Mouse (Mus musculus) limb, embryonic 14.5 days (tissue): ENCODE results near the gene 1110008L16Rik. TPM values are rescaled to one million over a fixed set of nuclear protein-coding genes. Genes with fewer than 3 reads are reported as not detected.

Source experiments
- ATAC-seq: fragments of 200-750 bp; cut with Nextera tagmentation; 2 replicates; pipeline ENCODE4 v1.8.0; 2017; ENCODE audit warnings: low read depth, moderate number of reproducible peaks, moderate TSS enrichment; ENCODE audit not compliant: low FRiP score
- DNase-seq: peaks from one replicate; pipeline ENCODE4 v3.0.0-alpha.2; 2015; ENCODE audit warnings: low spot score
- H3K27ac ChIP-seq: fragments of 300-500 bp; sonication (generic); replicated peaks from 2 replicates; pipeline ENCODE4 v1.5.1; 2014; ENCODE audit warnings: low read depth, mild to moderate bottlenecking, low read length, moderate library complexity, mixed read lengths
- H3K27me3 ChIP-seq: fragments of 300-500 bp; sonication (generic); 2 replicates; pipeline ENCODE4 v1.6.1; 2014; ENCODE audit warnings: low read length, mixed read lengths; ENCODE audit not compliant: control insufficient read depth, insufficient read depth
- H3K36me3 ChIP-seq: fragments of 300-500 bp; sonication (generic); 2 replicates; pipeline ENCODE4 v1.6.1; 2014; ENCODE audit warnings: mild to moderate bottlenecking, low read length, moderate library complexity, mixed read lengths; ENCODE audit not compliant: control insufficient read depth, insufficient read depth
- H3K4me1 ChIP-seq: fragments of 300-500 bp; sonication (generic); 2 replicates; pipeline ENCODE4 v1.6.1; 2014; ENCODE audit warnings: antibody characterized with exemption, low read length, mixed read lengths; ENCODE audit not compliant: control insufficient read depth, insufficient read depth
- H3K4me2 ChIP-seq: fragments of 300-500 bp; sonication (generic); replicated peaks from 2 replicates; pipeline ENCODE4 v1.6.1; 2014; ENCODE audit warnings: low read depth, mild to moderate bottlenecking, low read length, moderate library complexity; ENCODE audit not compliant: severe bottlenecking
- H3K4me3 ChIP-seq: fragments of 300-500 bp; sonication (generic); replicated peaks from 2 replicates; pipeline ENCODE4 v1.5.1; 2014; ENCODE audit warnings: low read length
- H3K9ac ChIP-seq: fragments of 300-500 bp; sonication (generic); 2 replicates; pipeline ENCODE4 v1.6.1; 2014; ENCODE audit warnings: mild to moderate bottlenecking, low read depth, low read length, moderate library complexity; ENCODE audit not compliant: severe bottlenecking
- H3K9me3 ChIP-seq: fragments of 300-500 bp; sonication (generic); 2 replicates; pipeline ENCODE4 v1.6.1; 2016; ENCODE audit warnings: low read length; ENCODE audit not compliant: control insufficient read depth
- POLR2A ChIP-seq: fragments of 200-500 bp; IDR thresholded peaks from 2 replicates; pipeline ENCODE4 v1.8.0; 2012; ENCODE audit warnings: inconsistent platforms, mild to moderate bottlenecking, moderate library complexity, borderline replicate concordance; ENCODE audit not compliant: insufficient read depth, insufficient read length; ENCODE audit errors: extremely low read depth
- WGBS: fragments of 180-500 bp; shearing (Covaris S2); extraction: QIAGEN DNeasy Blood & Tissue Kit; methylation state at CpG from one replicate; pipeline ENCODE4 v1.1.7; 2014; 5-methylcytosine and 5-hydroxymethylcytosine counted together
- polyA plus RNA-seq, 2 experiments: library from polyadenylated mRNA; depleted of rRNA in 1 of 2; stranded (reverse) in 1 of 2; unstranded in 1 of 2; fragments of >200 nt; fragmentation: Nextera tagmentation in 1 of 2; extraction: Ambion mirVana in 1 of 2; gene quantifications; 2 replicates each; pipeline versions ENCODE4 v1.2.1 to v1.2.3; 2012 to 2014

1110008L16Rik gene
- polyA plus RNA-seq, 2 experiments, result 10.5 to 12.6 TPM

- Histone ChIP-seq H3K4me1 (peaks cover 13% of the 10 kb centered on the region), H3K4me3 (no peak overlapping the region), H3K9ac (no peak overlapping the region), H3K9me3 (no peaks in the 10 kb centered on the region), H3K27ac (no peak overlapping the region), H3K36me3 (no peaks in the 10 kb centered on the region), H3K27me3 (no peaks in the 10 kb centered on the region), H3K4me2 (no peak overlapping the region)
- ATAC-seq (no peak), DNase-seq (no peak)
- WGBS, result 94% methylated on average over 4 of the region's 4 CpGs
- TF ChIP-seq POLR2A, result no peak
Observed at GRCm38 (mm10) chr12:55396536-55396935, 97.2 kb downstream of the 1110008L16Rik start.

DNA sequence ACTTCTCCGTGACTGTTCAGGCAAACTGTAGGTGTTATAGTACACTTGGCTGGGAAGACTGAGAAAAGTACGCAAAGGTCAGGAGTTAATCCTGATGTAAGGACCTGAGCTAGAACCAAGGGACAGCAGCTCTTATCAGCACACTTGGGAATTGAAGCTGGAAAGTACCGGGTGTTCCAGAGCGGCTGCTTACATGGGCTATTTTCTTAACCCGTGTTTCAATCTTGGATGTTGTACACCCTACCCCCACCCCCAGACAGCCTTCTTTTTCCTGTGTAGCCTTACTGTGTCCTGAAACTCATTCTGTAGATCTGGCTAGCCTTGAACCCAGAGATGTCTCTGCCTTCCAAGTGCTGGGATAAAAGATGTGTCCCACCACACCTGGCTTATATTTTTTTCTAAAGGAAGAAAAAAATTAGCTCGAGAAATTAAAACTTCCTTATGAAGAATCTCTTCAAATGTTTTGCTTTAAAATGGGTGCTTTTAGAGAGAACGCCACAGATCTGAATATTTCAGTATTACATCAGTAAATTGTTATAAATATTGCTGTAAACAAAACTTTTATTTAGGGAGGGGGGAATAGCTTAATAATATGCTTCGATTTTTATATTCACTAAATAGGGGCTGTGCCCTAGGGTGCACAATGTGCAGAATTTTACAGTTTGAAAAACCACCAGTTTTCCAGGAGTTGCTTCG is 98.3 kb downstream of the 1110008L16Rik start:
- peak overlapping the region; percentile 92 for H3K27ac ChIP-seq
- H3K36me3 ChIP-seq, result no peaks in the 10 kb centered on the region
- H3K9ac ChIP-seq, result peak overlapping the region; percentile 76
- peak overlapping the region; percentile 61 for H3K4me3 ChIP-seq
- ATAC-seq, result no peak
- H3K4me2 ChIP-seq, result peak overlapping the region; percentile 62
- peaks cover 13% of the 10 kb centered on the region for H3K4me1 ChIP-seq
- no peaks in the 10 kb centered on the region for H3K27me3 ChIP-seq
- DNase-seq, result no peak
- no peak for TF ChIP-seq POLR2A
- no peaks in the 10 kb centered on the region for H3K9me3 ChIP-seq
- WGBS, result 73% methylated on average over 9 of the region's 9 CpGs

- Histone ChIP-seq H3K27ac (peak overlapping the region; percentile 92), H3K36me3 (no peaks in the 10 kb centered on the region), H3K9me3 (no peaks in the 10 kb centered on the region), H3K4me3 (peak overlapping the region; percentile 61), H3K4me1 (peaks cover 13% of the 10 kb centered on the region), H3K4me2 (peak overlapping the region; percentile 88), H3K9ac (peak overlapping the region; percentile 76), H3K27me3 (no peaks in the 10 kb centered on the region)
- ATAC-seq (peak; percentile 99), DNase-seq (peak; percentile 95)
- TF ChIP-seq POLR2A, result peak; percentile 98
- WGBS, result under 1% methylated on average over 51 of the region's 51 CpGs
Observed at GRCm38 (mm10) chr12:55398240-55399127, 99.1 kb downstream of the 1110008L16Rik start.

- Histone ChIP-seq H3K36me3 (0 out of 2 replicates have a peak, but pooled peaks cover 2% of the 10 kb centered on the region), H3K9me3 (no peaks in the 10 kb centered on the region), H3K27me3 (no peaks in the 10 kb centered on the region), H3K27ac (peak overlapping the region; percentile 92), H3K4me3 (peak overlapping the region; percentile 61), H3K4me1 (peaks cover 13% of the 10 kb centered on the region), H3K9ac (peak overlapping the region; percentile 76), H3K4me2 (peak overlapping the region; percentile 88)
- TF ChIP-seq POLR2A, result no peak
- ATAC-seq (no peak), DNase-seq (no peak)
- under 1% methylated on average over 20 of the region's 20 CpGs for WGBS
Observed at GRCm38 (mm10) chr12:55399128-55399677, 99.8 kb downstream of the 1110008L16Rik start.

DNA sequence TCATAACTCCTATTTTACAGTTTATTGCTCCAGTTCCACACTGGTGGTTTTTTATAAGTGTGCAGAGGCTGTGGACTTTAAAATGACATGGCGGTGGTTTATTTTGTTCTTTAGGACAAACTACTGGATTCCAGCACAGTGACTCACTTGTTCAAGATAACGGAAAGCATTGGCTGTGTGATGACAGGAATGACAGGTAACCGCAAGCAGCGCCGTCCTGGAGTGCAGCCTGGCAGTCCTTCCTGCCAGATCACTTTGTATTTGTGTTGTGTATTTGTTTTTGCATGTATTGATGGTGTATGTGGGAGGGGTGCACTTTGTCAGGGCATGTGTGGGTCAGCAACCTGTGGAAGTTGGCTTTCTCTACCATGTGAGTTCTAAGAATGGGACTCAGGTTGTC is 108.5 kb downstream of the 1110008L16Rik start:
- H3K4me3 ChIP-seq, result no peak overlapping the region
- no peaks in the 10 kb centered on the region for H3K4me1 ChIP-seq
- no peak for TF ChIP-seq POLR2A
- no peak overlapping the region for H3K9ac ChIP-seq
- H3K4me2 ChIP-seq, result no peak overlapping the region
- H3K36me3 ChIP-seq, result peaks cover 58% of the 10 kb centered on the region
- no peak for ATAC-seq
- H3K27ac ChIP-seq, result no peak overlapping the region
- DNase-seq, result no peak
- WGBS, result 87% methylated on average over 5 of the region's 5 CpGs
- no peaks in the 10 kb centered on the region for H3K9me3 ChIP-seq
- no peaks in the 10 kb centered on the region for H3K27me3 ChIP-seq
